Mouse (Mus musculus): ENCODE data around the gene Bod1l.

Gene Bod1l

DNA sequence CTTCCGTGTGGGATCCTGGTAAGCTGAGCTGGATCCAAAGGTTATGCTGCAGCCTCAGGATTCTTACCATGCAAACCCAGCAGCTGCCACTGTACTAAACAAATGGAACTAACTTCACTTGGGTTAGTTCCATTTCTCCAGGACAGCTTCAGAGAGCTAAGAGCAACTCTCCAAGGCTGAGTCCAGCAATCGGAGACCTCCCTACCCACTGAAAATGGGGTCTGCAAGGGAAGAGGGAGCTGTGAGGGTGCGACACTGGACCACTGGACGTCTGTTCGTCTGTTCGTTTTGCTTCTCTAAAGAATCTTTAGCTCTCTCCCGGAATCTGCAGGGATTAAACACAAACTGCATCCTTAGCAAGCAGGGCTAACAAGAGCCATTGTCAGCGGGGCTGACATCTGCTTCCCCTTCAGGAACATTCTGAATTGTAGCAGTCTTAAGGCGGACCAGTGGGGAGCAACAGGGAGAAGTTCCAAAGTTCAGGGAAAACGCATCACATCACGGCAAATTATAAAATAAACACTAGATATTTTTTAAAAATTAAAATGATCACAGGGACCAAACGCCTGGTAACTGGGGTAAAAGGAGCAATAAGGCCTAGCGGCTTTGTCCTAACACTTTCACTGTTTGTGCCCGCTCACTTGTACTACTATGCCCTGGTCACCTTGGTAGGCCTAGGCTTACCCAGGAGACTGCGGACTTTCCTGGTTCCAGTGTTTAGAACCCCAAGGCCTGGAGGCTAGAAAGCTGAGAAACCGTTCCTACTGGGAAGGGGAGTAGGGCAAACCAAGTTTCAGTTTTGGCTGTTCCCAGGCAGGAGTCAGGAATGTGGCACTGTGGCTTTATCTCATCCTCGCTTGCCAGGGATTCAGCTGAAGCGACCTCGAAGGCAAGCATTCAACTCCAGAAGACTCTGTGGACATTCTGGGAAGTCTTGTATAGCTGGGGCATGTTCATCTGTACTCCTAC is 85.2 kb downstream of the Bod1l start:
- DNase-seq (ENCODE audit: low spot score in 2 of 2): no peak

DNA sequence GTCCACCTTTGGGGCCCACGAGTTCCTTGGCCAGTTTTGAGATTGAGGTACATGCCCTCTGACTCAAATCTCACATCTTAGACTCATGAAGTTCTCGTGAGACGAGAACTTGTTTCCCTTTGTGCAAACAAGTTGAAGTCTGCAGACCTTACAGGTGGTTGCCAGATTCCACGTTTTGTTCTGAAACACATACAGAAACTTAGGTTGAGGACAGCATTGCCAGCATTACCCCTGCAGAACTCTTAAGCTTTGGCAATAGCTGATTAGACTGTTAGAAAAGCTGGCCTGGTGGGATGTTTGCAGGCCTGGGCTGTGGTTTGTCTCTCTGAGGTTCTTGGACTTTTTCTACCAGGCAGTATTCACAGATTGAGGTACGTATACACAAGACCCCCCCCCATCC is 86.8 kb downstream of the Bod1l start:
- no peak for DNase-seq (ENCODE audit: low spot score in 2 of 2)

DNA sequence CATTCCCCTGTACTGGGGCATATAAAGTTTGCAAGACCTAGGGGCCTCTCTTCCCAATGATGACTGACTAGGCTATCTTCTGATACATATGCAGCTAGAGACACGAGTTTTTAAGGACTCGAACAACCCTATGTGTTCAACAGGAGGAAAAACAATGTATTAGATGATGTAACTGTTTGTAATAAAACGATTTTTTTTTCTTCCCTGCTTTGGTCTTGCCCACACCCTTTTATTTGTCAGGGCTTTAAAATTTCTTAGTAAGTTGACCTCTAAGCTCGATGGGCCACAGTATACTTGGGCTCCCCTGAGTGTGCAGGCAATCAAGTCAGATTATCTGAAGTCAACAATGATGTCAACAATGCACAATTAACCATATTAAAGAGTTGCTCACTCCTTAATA is 87.7 kb downstream of the Bod1l start:
- DNase-seq (ENCODE audit: low spot score in 2 of 2): no peak

DNA sequence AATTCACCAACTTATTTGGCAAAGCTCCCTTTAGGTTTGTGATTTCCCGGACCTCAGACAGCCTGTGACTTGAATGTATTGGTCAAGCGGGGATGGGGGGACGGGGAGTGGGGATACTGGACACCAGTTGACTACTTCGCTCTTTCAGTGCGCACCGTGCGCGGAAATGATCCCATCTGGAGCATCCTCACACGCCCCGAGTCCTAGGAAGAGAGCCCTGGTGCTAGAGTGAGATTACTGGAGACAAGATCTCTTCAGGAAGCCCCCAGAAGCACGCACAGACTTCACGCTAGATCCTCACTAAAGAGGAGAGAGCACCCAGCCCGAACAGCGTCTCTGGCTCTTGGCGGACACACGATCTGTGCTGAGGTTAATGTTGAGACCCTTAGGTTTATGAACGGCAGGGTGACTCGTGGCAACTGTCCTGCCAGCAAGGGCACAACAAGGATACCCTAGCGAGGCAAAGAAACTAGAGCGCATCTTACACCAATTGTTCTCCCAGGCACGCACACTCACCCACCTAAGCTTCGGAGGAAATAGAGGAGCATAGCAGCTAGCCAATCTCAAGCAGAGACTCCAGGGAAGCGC is 88.6 kb downstream of the Bod1l start:
- DNase-seq (ENCODE audit: low spot score in 2 of 2): no peak

DNA sequence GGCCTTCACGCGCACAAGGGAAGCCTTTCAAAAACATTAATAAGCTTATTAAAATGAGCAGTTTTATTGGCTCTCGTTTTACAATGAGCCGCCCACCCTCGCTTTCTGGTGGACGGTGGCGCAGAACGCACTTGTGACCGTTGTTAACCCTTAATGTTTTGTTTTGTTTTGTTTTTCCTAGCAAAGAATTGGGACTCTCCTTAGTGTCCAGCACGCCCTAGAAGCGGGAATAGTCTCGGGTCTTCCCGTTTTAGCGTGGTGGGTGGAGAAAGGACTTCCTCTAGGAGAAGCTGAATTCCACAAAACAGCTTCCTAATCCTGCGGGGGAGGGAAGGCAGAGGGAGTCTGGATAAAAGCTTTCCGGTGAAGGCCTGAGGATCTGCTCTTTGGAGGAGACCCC is 89.3 kb downstream of the Bod1l start:
- DNase-seq (ENCODE audit: low spot score in 2 of 2): no peak

DNA sequence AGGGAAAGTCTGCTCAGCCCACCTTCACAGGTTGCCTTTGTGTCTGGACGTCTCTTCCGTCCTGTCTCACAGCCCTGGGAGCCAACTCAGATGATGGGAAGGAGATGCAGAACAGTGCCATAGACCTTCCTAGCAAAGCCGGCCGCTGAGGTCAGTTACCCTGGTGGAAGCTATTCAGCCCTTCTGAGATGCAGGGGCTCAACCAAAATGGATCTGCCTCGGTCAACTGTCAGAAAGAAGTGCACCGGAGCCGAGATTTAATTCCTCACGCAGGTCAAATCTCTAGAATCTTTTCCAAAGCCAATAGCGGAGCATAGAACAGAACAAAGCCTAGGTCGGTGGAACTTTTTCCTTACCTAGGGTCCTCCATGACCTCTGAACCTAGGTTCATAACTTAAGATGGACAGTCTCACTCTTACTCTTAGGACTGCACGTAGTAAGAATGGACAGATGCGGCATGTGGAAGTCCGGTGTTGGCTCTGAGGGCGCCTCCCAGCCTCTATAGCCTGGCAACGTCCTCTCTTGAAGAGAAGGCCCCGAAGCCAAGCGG is 89.8 kb downstream of the Bod1l start:
- DNase-seq (ENCODE audit: low spot score in 2 of 2): no peak

DNA sequence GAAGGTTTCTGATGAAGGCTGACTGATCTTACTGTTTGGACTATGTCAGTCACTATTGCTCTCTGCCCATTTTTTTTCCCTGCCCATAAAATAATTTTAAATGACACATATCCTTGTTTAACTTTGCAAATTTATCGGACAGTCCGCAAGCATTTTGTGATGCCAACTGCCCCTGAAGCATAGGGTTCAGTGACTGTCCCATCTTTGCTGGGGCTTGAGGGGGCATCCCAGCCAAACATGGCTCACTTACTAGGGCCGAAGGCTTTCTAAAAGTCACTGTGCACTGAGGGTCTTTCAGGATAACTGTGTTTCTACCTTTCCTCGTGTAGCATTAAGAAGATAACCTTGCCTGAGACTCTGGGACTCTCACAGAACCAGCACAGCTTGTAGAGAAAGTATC is 91.4 kb downstream of the Bod1l start:
- DNase-seq (ENCODE audit: low spot score in 2 of 2): no peak

DNA sequence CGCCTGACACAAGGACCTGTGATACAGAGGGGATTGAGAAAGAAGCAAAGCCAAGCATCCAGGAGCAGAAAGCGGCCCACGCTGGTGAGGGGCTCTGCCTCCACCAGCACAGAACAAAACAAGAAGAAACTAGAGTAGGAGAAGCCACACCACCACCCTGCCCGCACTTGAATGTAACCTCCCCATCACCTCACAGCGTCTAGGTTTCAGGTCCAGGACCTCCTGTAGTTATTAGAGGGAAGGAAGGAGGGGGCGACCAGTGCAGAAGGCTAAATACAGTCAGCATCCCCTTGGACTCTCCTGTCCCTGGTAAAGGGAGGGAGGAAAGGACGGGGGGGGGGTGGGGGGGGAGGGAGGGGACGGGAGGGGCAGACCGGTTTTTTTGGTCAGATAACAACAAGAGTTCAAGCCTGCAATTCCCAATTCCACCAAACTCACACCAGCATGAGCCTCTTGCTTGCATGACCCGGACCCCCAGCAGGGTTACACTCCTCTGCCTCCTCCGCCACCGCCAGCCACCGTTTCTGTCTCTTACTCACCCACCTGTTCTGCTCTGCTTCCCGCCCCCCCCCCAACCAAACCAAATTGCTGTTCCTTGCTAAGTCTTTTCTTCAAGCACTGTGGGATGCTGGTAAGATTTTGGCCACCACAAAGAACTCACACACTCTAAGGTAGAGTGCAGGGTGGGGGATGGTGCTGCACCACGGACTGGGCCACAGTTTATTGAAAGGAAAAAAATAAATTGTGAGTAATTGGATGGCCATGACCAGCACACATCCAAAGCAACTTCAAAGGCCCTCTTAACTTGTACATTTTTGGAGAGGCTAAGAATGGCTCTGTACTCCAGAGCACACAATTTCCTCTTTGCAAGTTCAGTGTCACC is 99.0 kb downstream of the Bod1l start:
- no peak for DNase-seq (ENCODE audit: low spot score in 2 of 2)

DNA sequence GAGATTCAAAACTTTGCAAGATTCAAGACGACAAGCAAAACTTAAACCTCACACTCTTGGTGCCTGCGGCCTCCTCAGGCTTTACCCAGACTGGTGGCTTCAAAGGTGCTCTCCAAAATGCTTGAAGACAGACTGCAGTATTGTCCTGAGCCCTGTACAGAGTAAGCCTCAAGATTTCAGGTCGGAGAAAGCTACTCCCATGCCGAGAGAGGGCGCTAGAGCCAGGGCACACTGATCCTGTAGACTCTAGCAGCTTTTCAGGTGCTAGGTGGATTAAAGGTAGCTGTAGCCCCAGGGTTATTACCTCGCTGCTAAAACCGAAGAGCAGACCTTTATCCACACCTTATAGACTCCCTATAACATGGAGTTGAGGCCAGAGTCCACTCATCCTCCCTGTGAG is 99.9 kb downstream of the Bod1l start:
- DNase-seq (ENCODE audit: low spot score in 2 of 2): no peak

DNA sequence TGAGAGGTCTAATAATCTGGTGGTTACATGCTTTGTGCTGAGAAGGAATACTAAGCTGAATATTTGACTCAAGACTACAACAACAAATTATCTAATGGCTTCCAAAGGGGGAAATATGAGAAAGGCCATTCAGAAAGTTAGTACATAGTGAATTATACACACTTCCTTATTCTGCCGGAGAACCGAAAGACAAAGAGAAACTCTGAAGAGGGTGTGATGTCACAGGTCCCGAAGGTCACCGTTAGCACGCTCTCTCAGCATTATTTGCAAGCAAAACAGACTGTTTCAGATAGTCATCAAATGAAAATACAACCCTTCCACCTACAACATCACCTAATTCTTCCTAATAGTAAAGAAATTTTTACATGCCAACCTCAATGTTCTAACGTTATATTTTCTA is 105.3 kb downstream of the Bod1l start:
- no peak for DNase-seq (ENCODE audit: low spot score in 2 of 2)
